Mouse (Mus musculus) embryonic facial prominence, embryonic 14.5 days (tissue): ENCODE results near the gene Nppc. TPM values are rescaled to one million over a fixed set of nuclear protein-coding genes. Genes with fewer than 3 reads are reported as not detected.

ENCODE experiments used
- ATAC-seq: fragments of 200-750 bp; cut with Nextera tagmentation; 2 replicates; pipeline ENCODE4 v1.8.0; 2017; ENCODE audit warnings: low read depth, moderate number of reproducible peaks, moderate TSS enrichment
- DNase-seq: peaks from one replicate; pipeline ENCODE4 v3.0.0-alpha.2; 2015; ENCODE audit warnings: low spot score
- H3K27ac ChIP-seq: fragments of 300-500 bp; sonication (generic); replicated peaks from 2 replicates; pipeline ENCODE4 v1.5.1; 2014; ENCODE audit warnings: low read depth, mild to moderate bottlenecking, low read length, moderate library complexity
- H3K27me3 ChIP-seq: fragments of 300-500 bp; sonication (generic); replicated peaks from 2 replicates; pipeline ENCODE4 v1.6.1; 2014; ENCODE audit warnings: low read length; ENCODE audit not compliant: control insufficient read depth, insufficient read depth
- H3K36me3 ChIP-seq: fragments of 300-500 bp; sonication (generic); 2 replicates; pipeline ENCODE4 v1.6.1; 2014; ENCODE audit warnings: low read length, mixed read lengths; ENCODE audit not compliant: control insufficient read depth, insufficient read depth
- H3K4me1 ChIP-seq: fragments of 300-500 bp; sonication (generic); 2 replicates; pipeline ENCODE4 v1.6.1; 2014; ENCODE audit warnings: antibody characterized with exemption, low read length; ENCODE audit not compliant: control insufficient read depth, insufficient read depth
- H3K4me2 ChIP-seq: fragments of 300-500 bp; sonication (generic); 2 replicates; pipeline ENCODE4 v1.6.1; 2014; ENCODE audit warnings: low read depth, mild to moderate bottlenecking, low read length, moderate library complexity, mixed read lengths
- H3K4me3 ChIP-seq: fragments of 300-500 bp; sonication (generic); 2 replicates; pipeline ENCODE4 v1.5.1; 2014; ENCODE audit warnings: low read depth, mild to moderate bottlenecking, low read length
- H3K9ac ChIP-seq: fragments of 300-500 bp; sonication (generic); 2 replicates; pipeline ENCODE4 v1.6.1; 2014; ENCODE audit warnings: low read depth, mild to moderate bottlenecking, low read length, moderate library complexity, mixed read lengths
- H3K9me3 ChIP-seq: fragments of 300-500 bp; sonication (generic); 2 replicates; pipeline ENCODE4 v1.6.1; 2016; ENCODE audit warnings: low read length; ENCODE audit not compliant: control insufficient read depth
- WGBS: fragments of 180-500 bp; shearing (Covaris S2); extraction: QIAGEN DNeasy Blood & Tissue Kit; methylation state at CpG from one replicate; pipeline ENCODE4 v1.1.7; 2014; 5-methylcytosine and 5-hydroxymethylcytosine counted together
- polyA plus RNA-seq: library from polyadenylated mRNA; unstranded; fragments of >200 nt; fragmentation: Nextera tagmentation; extraction: Ambion mirVana; gene quantifications from 2 replicates; pipeline ENCODE4 v1.2.1, GENCODE M21; 2014

The Nppc gene
- polyA plus RNA-seq = 7.4 and 10.5 TPM in 2 replicates

GRCm38 (mm10) chr1:86670279-86671038, at the start of gene Nppc:
Gene Nppc, minus strand, starts transcription at chr1:86670571.
- H3K27me3 ChIP-seq = peaks cover 43% of the 10 kb centered on the region

GRCm38 (mm10) chr1:86719391-86719790, 49.0 kb upstream of the Nppc start:
- Histone ChIP-seq H3K4me2 (no peak overlapping the region), H3K9me3 (no peaks in the 10 kb centered on the region), H3K27ac (no peak overlapping the region), H3K4me3 (no peak overlapping the region), H3K36me3 (no peaks in the 10 kb centered on the region), H3K4me1 (no peaks in the 10 kb centered on the region), H3K27me3 (no peaks in the 10 kb centered on the region), H3K9ac (no peak overlapping the region)
- ATAC-seq = no peak
- WGBS = 93% methylated on average over 4 of the region's 4 CpGs
- no peak for DNase-seq

More at GRCm38 (mm10) chr1:86670279-86671038, at the start of gene Nppc:
- Histone ChIP-seq H3K4me2 (peak within 1 kb of the TSS; percentile 83), H3K9ac (peak within 1 kb of the TSS; percentile 58), H3K27ac (no peak within 1 kb of the TSS), H3K9me3 (no peaks in the 10 kb centered on the region), H3K36me3 (no peaks in the 10 kb centered on the region), H3K4me3 (peak within 1 kb of the TSS; percentile 49), H3K4me1 (0 out of 2 replicates have a peak, but pooled peaks cover 17% of the 10 kb centered on the region)
- ATAC-seq (peak; percentile 95), DNase-seq (peak; percentile 95)
- 6% methylated on average over 30 of the region's 59 CpGs for WGBS

- ATAC-seq = no peak
- no peaks in the 10 kb centered on the region for H3K27me3 ChIP-seq
- H3K4me3 ChIP-seq = no peak overlapping the region
- H3K27ac ChIP-seq = no peak overlapping the region
- no peak overlapping the region for H3K4me2 ChIP-seq
- no peak overlapping the region for H3K9ac ChIP-seq
- H3K9me3 ChIP-seq = no peaks in the 10 kb centered on the region
- 89% methylated on average over 1 of the region's 1 CpGs for WGBS
- H3K4me1 ChIP-seq = no peaks in the 10 kb centered on the region
- no peak for DNase-seq
- no peaks in the 10 kb centered on the region for H3K36me3 ChIP-seq
Measured at GRCm38 (mm10) chr1:86718190-86718589, 47.8 kb upstream of the Nppc start.

GRCm38 (mm10) chr1:86713054-86713453, 42.7 kb upstream of the Nppc start:
- WGBS = 90% methylated on average over 4 of the region's 4 CpGs

GRCm38 (mm10) chr1:86712045-86712444, 41.7 kb upstream of the Nppc start:
- Histone ChIP-seq H3K4me1 (no peaks in the 10 kb centered on the region), H3K27me3 (no peaks in the 10 kb centered on the region), H3K9me3 (no peaks in the 10 kb centered on the region), H3K4me3 (no peak overlapping the region), H3K9ac (no peak overlapping the region), H3K4me2 (no peak overlapping the region), H3K27ac (no peak overlapping the region), H3K36me3 (no peaks in the 10 kb centered on the region)
- ATAC-seq (no peak), DNase-seq (no peak)
- WGBS = 86% methylated on average over 2 of the region's 2 CpGs

More at GRCm38 (mm10) chr1:86713054-86713453, 42.7 kb upstream of the Nppc start:
- Histone ChIP-seq H3K27me3 (no peaks in the 10 kb centered on the region), H3K4me3 (no peak overlapping the region), H3K9ac (no peak overlapping the region), H3K4me2 (no peak overlapping the region), H3K36me3 (no peaks in the 10 kb centered on the region), H3K9me3 (no peaks in the 10 kb centered on the region), H3K4me1 (no peaks in the 10 kb centered on the region), H3K27ac (no peak overlapping the region)
- ATAC-seq (no peak), DNase-seq (no peak)

GRCm38 (mm10) chr1:86709546-86709945, 39.2 kb upstream of the Nppc start:
- H3K4me1 ChIP-seq = peaks cover 10% of the 10 kb centered on the region
- no peak overlapping the region for H3K4me2 ChIP-seq
- H3K27ac ChIP-seq = no peak overlapping the region
- no peaks in the 10 kb centered on the region for H3K27me3 ChIP-seq
- 88% methylated on average over 4 of the region's 4 CpGs for WGBS
- H3K4me3 ChIP-seq = no peak overlapping the region
- ATAC-seq = no peak
- H3K36me3 ChIP-seq = no peaks in the 10 kb centered on the region
- no peak for DNase-seq
- no peak overlapping the region for H3K9ac ChIP-seq
- H3K9me3 ChIP-seq = no peaks in the 10 kb centered on the region

- no peak overlapping the region for H3K4me2 ChIP-seq
- no peak overlapping the region for H3K9ac ChIP-seq
- 83% methylated on average over 3 of the region's 3 CpGs for WGBS
- H3K27ac ChIP-seq = no peak overlapping the region
- no peaks in the 10 kb centered on the region for H3K27me3 ChIP-seq
- no peak for DNase-seq
- peaks cover 17% of the 10 kb centered on the region for H3K4me1 ChIP-seq
- no peak overlapping the region for H3K4me3 ChIP-seq
- H3K9me3 ChIP-seq = no peaks in the 10 kb centered on the region
- no peak for ATAC-seq
- H3K36me3 ChIP-seq = no peaks in the 10 kb centered on the region
Measured at GRCm38 (mm10) chr1:86705461-86705860, 35.1 kb upstream of the Nppc start.

GRCm38 (mm10) chr1:86703965-86704326, 33.6 kb upstream of the Nppc start:
- H3K27me3 ChIP-seq = no peaks in the 10 kb centered on the region
- peaks cover 17% of the 10 kb centered on the region for H3K4me1 ChIP-seq
- ATAC-seq (peak; percentile 68), DNase-seq (no peak)
- peak overlapping the region; percentile 71 for H3K4me2 ChIP-seq
- no peaks in the 10 kb centered on the region for H3K9me3 ChIP-seq
- peak overlapping the region; percentile 76 for H3K4me3 ChIP-seq
- H3K9ac ChIP-seq = peak overlapping the region; percentile 94
- no peaks in the 10 kb centered on the region for H3K36me3 ChIP-seq
- H3K27ac ChIP-seq = peak overlapping the region; percentile 91
- 0% methylated on average over 14 of the region's 27 CpGs for WGBS
